Mouse (Mus musculus) mouse embryonic stem cell (cell line): ENCODE measurements around the gene Fbxo21.

ENCODE experiments used
- in situ Hi-C, 2 experiments: fragments of 300-500 bp; cut with MboI; formaldehyde crosslinking; loops; 1 replicate in 1 of 2; 3 replicates in 1 of 2; pipeline ENCODE4 v1.14.3; 2019 to 2020; ENCODE audit warnings: low sequenced_read_pairs in 2 of 2, low pct_unique_long_range_greater_than_20kb in 1 of 2, mixed read lengths in 1 of 2; ENCODE audit not compliant: unreplicated experiment in 1 of 2

The Fbxo21 gene

GRCm38 (mm10) chr5:118008344-118008743, 31.8 kb downstream of the Fbxo21 start:
- in situ Hi-C loops, result no loop called here

GRCm38 (mm10) chr5:118010872-118011271, 34.3 kb downstream of the Fbxo21 start:
- in situ Hi-C loops, result loop anchor here in 1 of 2 experiments (5.0 kb wide), 1 partner anchor 61 kb away; no protein-coding TSS in a partner anchor

GRCm38 (mm10) chr5:118011796-118012195, 35.3 kb downstream of the Fbxo21 start:
- in situ Hi-C loops, result loop anchor here in 1 of 2 experiments (5.0 kb wide), 1 partner anchor 61 kb away; no protein-coding TSS in a partner anchor

GRCm38 (mm10) chr5:118015028-118015427, 38.5 kb downstream of the Fbxo21 start:
- in situ Hi-C loops, result no loop called here

- in situ Hi-C loops, result no loop called here
Observed at GRCm38 (mm10) chr5:118015669-118016068, 39.1 kb downstream of the Fbxo21 start.

- in situ Hi-C loops, result no loop called here
Observed at GRCm38 (mm10) chr5:118017527-118017926, 41.0 kb downstream of the Fbxo21 start.

GRCm38 (mm10) chr5:118019905-118020304, 43.4 kb downstream of the Fbxo21 start:
- in situ Hi-C loops, result no loop called here

GRCm38 (mm10) chr5:118023053-118023452, 46.5 kb downstream of the Fbxo21 start:
- in situ Hi-C loops, result no loop called here

- in situ Hi-C loops, result no loop called here
Observed at GRCm38 (mm10) chr5:118025880-118026279, 49.4 kb downstream of the Fbxo21 start.

GRCm38 (mm10) chr5:118026343-118026742, 49.8 kb downstream of the Fbxo21 start:
- in situ Hi-C loops, result no loop called here

GRCm38 (mm10) chr5:118027101-118027697, 50.7 kb downstream of the Fbxo21 start:
- in situ Hi-C loops, result no loop called here

GRCm38 (mm10) chr5:118027698-118028190, 51.2 kb downstream of the Fbxo21 start, which contains the start of gene Tesc:
Gene Tesc, plus strand, starts transcription at chr5:118027743.
- in situ Hi-C loops, result no loop called here

GRCm38 (mm10) chr5:118028191-118029034, 51.9 kb downstream of the Fbxo21 start:
- in situ Hi-C loops, result no loop called here

GRCm38 (mm10) chr5:118029035-118029408, 52.5 kb downstream of the Fbxo21 start:
- in situ Hi-C loops, result no loop called here

- in situ Hi-C loops, result no loop called here
Observed at GRCm38 (mm10) chr5:118029420-118029819, 52.9 kb downstream of the Fbxo21 start.

GRCm38 (mm10) chr5:118030022-118030675, 53.6 kb downstream of the Fbxo21 start:
- in situ Hi-C loops, result no loop called here

GRCm38 (mm10) chr5:118031059-118031458, 54.5 kb downstream of the Fbxo21 start:
- in situ Hi-C loops, result no loop called here

- in situ Hi-C loops, result no loop called here
Observed at GRCm38 (mm10) chr5:118031508-118031907, 55.0 kb downstream of the Fbxo21 start.

GRCm38 (mm10) chr5:118033328-118033727, 56.8 kb downstream of the Fbxo21 start:
- in situ Hi-C loops, result no loop called here
